2 mouse cellular contexts compared by ENCODE assay signal in the genomic region with DNA sequence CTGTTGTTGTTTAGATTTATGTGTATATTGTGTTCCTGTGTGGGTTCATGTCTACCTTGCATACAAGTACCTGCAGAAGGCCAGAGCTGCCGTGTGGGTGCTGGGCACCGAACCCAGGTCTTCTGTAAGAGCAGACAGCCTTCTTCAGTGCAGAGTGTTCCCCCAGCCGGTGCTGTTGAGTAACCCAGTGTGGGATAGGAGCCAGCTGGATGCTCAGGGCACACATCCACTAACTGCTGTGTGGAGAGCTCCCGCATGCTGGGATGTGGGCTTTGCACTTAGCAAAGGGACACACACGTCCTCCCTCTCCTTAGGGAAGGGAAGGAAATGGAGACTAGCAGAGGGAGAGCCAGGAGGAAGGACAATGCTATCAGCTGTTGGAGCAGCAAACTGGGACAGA.
TF ChIP-seq lines count a peak whose summit lies in the region.

No protein-coding gene starts in this region.

TF ChIP-seq in CH12.LX, 34 proteins besides CTCF, POLR2A, EP300 and RAD21 (continued from another document):
- no peak for TF ChIP-seq HCFC1 (IDR thresholded peaks at IDR 0.05; ENCODE audit: low read depth, low read length)
- no peak for TF ChIP-seq MAX (IDR thresholded peaks at IDR 0.05; ENCODE audit: low read length)
- TF ChIP-seq GABPA (IDR thresholded peaks at IDR 0.05; ENCODE audit: insufficient replicate concordance, low read depth, low read length), result no peak
- no peak for TF ChIP-seq IRF4 (IDR thresholded peaks at IDR 0.05; ENCODE audit: low read depth, low read length)

TF ChIP-seq in ES-E14, 5 proteins besides CTCF, POLR2A, EP300 and RAD21 (continued from another document):
- no peak for TF ChIP-seq HCFC1 (IDR thresholded peaks at IDR 0.05; ENCODE audit: borderline replicate concordance, insufficient read depth, low read length)
